Mouse (Mus musculus): Measurements from ENCODE around the gene Maml2. TPM values are rescaled to one million over a fixed set of nuclear protein-coding genes. Genes with fewer than 3 reads are reported as not detected.

Gene Maml2
- total and polyA plus RNA-seq, 2 experiments from 2014 or later: 11.4 to 11.6 TPM

GRCm38 (mm10) chr9:13624780-13625179 is 327.0 kb downstream of the Maml2 start:
- H3K36me3 ChIP-seq (ENCODE audit: insufficient read depth, low read length): peaks cover 4% of the 10 kb centered on the region; the same call in 1 of the 2 replicates
- no peak overlapping the region for H3K4me3 ChIP-seq (ENCODE audit: low read length)
- DNase-seq (ENCODE audit: low spot score): no peak
- no peaks in the 10 kb centered on the region for H3K9me3 ChIP-seq (ENCODE audit: low read length)
- no peak overlapping the region for H3K4me2 ChIP-seq (ENCODE audit: low read depth, low read length)
- TF ChIP-seq CTCF (IDR thresholded peaks at IDR 0.05; ENCODE audit: low read depth): no peak
- no peaks in the 10 kb centered on the region for H3K4me1 ChIP-seq (ENCODE audit: insufficient read depth, low read length)
- H3K9ac ChIP-seq (replicated peaks; ENCODE audit: low read length): no peak overlapping the region
- 85% methylated on average over 1 of the region's 1 CpGs for WGBS
- no peak for ATAC-seq
- H3K27ac ChIP-seq: no peak overlapping the region
- H3K27me3 ChIP-seq (ENCODE audit: insufficient read depth, low read length): no peaks in the 10 kb centered on the region

- Histone ChIP-seq H3K4me3 (ENCODE audit: low read length) (no peak overlapping the region), H3K4me2 (ENCODE audit: low read depth, low read length) (no peak overlapping the region), H3K9me3 (ENCODE audit: low read length) (no peaks in the 10 kb centered on the region), H3K27me3 (ENCODE audit: insufficient read depth, low read length) (no peaks in the 10 kb centered on the region), H3K4me1 (ENCODE audit: insufficient read depth, low read length) (no peaks in the 10 kb centered on the region), H3K36me3 (ENCODE audit: insufficient read depth, low read length) (no peaks in the 10 kb centered on the region; the same call in 1 of the 2 replicates), H3K9ac (replicated peaks; ENCODE audit: low read length) (no peak overlapping the region), H3K27ac (no peak overlapping the region)
- ATAC-seq (no peak), DNase-seq (ENCODE audit: low spot score) (no peak)
- 96% methylated on average over 3 of the region's 3 CpGs for WGBS
- no peak for TF ChIP-seq CTCF (IDR thresholded peaks at IDR 0.05; ENCODE audit: low read depth)
Observed at GRCm38 (mm10) chr9:13625215-13625614, 327.5 kb downstream of the Maml2 start.

DNA sequence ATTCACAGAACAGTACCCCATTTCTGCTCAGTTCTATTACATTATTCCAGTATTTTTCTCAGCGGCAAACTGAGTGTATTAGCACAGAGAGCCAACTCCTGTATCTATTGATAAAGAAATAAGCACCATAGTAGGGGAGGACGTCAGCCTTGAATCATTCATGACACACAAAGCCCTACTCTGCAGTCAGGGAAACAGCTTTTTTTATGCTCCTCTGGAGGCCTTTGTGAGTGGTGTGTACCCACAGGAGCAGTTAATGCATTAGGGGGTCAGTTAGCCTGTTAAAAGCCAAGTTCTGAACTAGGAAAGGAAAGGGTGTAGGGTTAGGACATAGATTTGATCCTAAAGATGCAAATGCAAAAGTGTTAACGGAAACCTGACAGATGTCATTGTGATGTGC is 328.7 kb downstream of the Maml2 start:
- Histone ChIP-seq H3K9me3 (ENCODE audit: low read length) (no peaks in the 10 kb centered on the region), H3K4me1 (ENCODE audit: insufficient read depth, low read length) (no peaks in the 10 kb centered on the region), H3K27ac (no peak overlapping the region), H3K4me3 (ENCODE audit: low read length) (no peak overlapping the region), H3K27me3 (ENCODE audit: insufficient read depth, low read length) (no peaks in the 10 kb centered on the region), H3K9ac (replicated peaks; ENCODE audit: low read length) (no peak overlapping the region), H3K36me3 (ENCODE audit: insufficient read depth, low read length) (no peaks in the 10 kb centered on the region), H3K4me2 (ENCODE audit: low read depth, low read length) (no peak overlapping the region)
- no peak for ATAC-seq
- DNase-seq (ENCODE audit: low spot score): no peak
- no peak for TF ChIP-seq CTCF (IDR thresholded peaks at IDR 0.05; ENCODE audit: low read depth)
- WGBS: 30% methylated on average over 3 of the region's 3 CpGs

- DNase-seq (ENCODE audit: low spot score): no peak
- H3K9me3 ChIP-seq (ENCODE audit: low read length): no peaks in the 10 kb centered on the region
- H3K27me3 ChIP-seq (ENCODE audit: insufficient read depth, low read length): no peaks in the 10 kb centered on the region
- TF ChIP-seq CTCF (IDR thresholded peaks at IDR 0.05; ENCODE audit: low read depth): no peak
- no peak overlapping the region for H3K27ac ChIP-seq
- H3K4me2 ChIP-seq (ENCODE audit: low read depth, low read length): no peak overlapping the region
- WGBS: 45% methylated on average over 1 of the region's 1 CpGs
- H3K36me3 ChIP-seq (ENCODE audit: insufficient read depth, low read length): no peaks in the 10 kb centered on the region
- ATAC-seq: no peak
- no peaks in the 10 kb centered on the region for H3K4me1 ChIP-seq (ENCODE audit: insufficient read depth, low read length)
- no peak overlapping the region for H3K9ac ChIP-seq (replicated peaks; ENCODE audit: low read length)
- no peak overlapping the region for H3K4me3 ChIP-seq (ENCODE audit: low read length)
Observed at GRCm38 (mm10) chr9:13633371-13633770, 335.6 kb downstream of the Maml2 start.

GRCm38 (mm10) chr9:13639655-13640054 is 341.9 kb downstream of the Maml2 start:
- WGBS: 56% methylated on average over 3 of the region's 3 CpGs
- no peak overlapping the region for H3K9ac ChIP-seq (replicated peaks; ENCODE audit: low read length)
- DNase-seq (ENCODE audit: low spot score): no peak

GRCm38 (mm10) chr9:13645153-13645552 is 347.4 kb downstream of the Maml2 start:
- H3K27ac ChIP-seq: no peak overlapping the region
- no peak overlapping the region for H3K9ac ChIP-seq (replicated peaks; ENCODE audit: low read length)
- peak; percentile 51 for DNase-seq (ENCODE audit: low spot score)
- H3K4me2 ChIP-seq (ENCODE audit: low read depth, low read length): no peak overlapping the region
- no peaks in the 10 kb centered on the region for H3K36me3 ChIP-seq (ENCODE audit: insufficient read depth, low read length)
- no peak overlapping the region for H3K4me3 ChIP-seq (ENCODE audit: low read length)
- ATAC-seq: no peak
- peaks cover 5% of the 10 kb centered on the region; the same call in 1 of the 2 replicates for H3K4me1 ChIP-seq (ENCODE audit: insufficient read depth, low read length)
- TF ChIP-seq CTCF (IDR thresholded peaks at IDR 0.05; ENCODE audit: low read depth): no peak
- WGBS: 54% methylated on average over 5 of the region's 5 CpGs
- H3K27me3 ChIP-seq (ENCODE audit: insufficient read depth, low read length): no peaks in the 10 kb centered on the region
- H3K9me3 ChIP-seq (ENCODE audit: low read length): no peaks in the 10 kb centered on the region

More at GRCm38 (mm10) chr9:13639655-13640054, 341.9 kb downstream of the Maml2 start:
- no peak overlapping the region for H3K4me2 ChIP-seq (ENCODE audit: low read depth, low read length)
- H3K36me3 ChIP-seq (ENCODE audit: insufficient read depth, low read length): no peaks in the 10 kb centered on the region
- no peaks in the 10 kb centered on the region for H3K27me3 ChIP-seq (ENCODE audit: insufficient read depth, low read length)
- H3K27ac ChIP-seq: no peak overlapping the region
- no peaks in the 10 kb centered on the region for H3K9me3 ChIP-seq (ENCODE audit: low read length)
- H3K4me1 ChIP-seq (ENCODE audit: insufficient read depth, low read length): peaks cover 5% of the 10 kb centered on the region; the same call in 1 of the 2 replicates
- no peak overlapping the region for H3K4me3 ChIP-seq (ENCODE audit: low read length)
- TF ChIP-seq CTCF (IDR thresholded peaks at IDR 0.05; ENCODE audit: low read depth): no peak
- ATAC-seq: no peak

DNA sequence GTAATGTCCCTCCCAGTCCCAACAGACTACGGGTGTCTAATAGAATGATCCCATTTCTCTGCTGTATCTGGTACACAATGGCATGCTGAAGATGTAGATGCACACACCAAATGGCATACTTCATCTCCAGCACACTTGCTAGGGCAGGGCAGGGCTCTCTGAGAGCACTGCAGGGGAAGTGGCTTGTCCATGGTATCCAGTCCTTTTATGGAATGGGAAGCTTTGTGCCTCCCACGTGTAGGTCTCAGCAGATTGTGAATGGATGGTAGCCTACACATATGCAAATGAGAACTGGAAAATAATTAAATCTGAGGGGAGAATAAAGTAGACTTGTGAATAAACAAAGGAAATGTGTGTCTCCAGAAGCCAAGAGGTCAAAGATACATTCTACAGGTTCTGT is 353.3 kb downstream of the Maml2 start:
- Histone ChIP-seq H3K27ac (no peak overlapping the region), H3K9ac (replicated peaks; ENCODE audit: low read length) (no peak overlapping the region), H3K4me1 (ENCODE audit: insufficient read depth, low read length) (no peaks in the 10 kb centered on the region), H3K27me3 (ENCODE audit: insufficient read depth, low read length) (no peaks in the 10 kb centered on the region), H3K4me2 (ENCODE audit: low read depth, low read length) (no peak overlapping the region), H3K36me3 (ENCODE audit: insufficient read depth, low read length) (no peaks in the 10 kb centered on the region), H3K4me3 (ENCODE audit: low read length) (no peak overlapping the region), H3K9me3 (ENCODE audit: low read length) (no peaks in the 10 kb centered on the region)
- DNase-seq (ENCODE audit: low spot score) (no peak), ATAC-seq (no peak)
- WGBS: 56% methylated on average over 2 of the region's 2 CpGs
- no peak for TF ChIP-seq CTCF (IDR thresholded peaks at IDR 0.05; ENCODE audit: low read depth)

Measured in hindbrain, postnatal 0 days (tissue).